Comparison of ENCODE assay signal across 10 mouse cellular contexts in genomic region chr16:24874235-24874634, GRCm38 (mm10).
DNase-seq lines count a peak whose midpoint lies in the region; ATAC-seq and TF ChIP-seq lines count a peak whose summit lies in the region.
"Had no signal": no experiment of that assay in that cellular context is flagged by ENCODE, and none has a peak within 500 bp of the region (broad histone marks: within the 10 kb centered on the region; RNA-seq: fewer than 3 reads in every experiment).

No protein-coding gene starts in this region.

- ATAC-seq in cerebellum, adult (ENCODE audit: insufficient number of reproducible peaks, low FRiP score, low TSS enrichment) = no peak
- no peak for ATAC-seq in midbrain, postnatal 0 days (ENCODE audit: low FRiP score)
- ATAC-seq in heart, postnatal 0 days (ENCODE audit: insufficient read depth, low read depth) = no peak
- peak; percentile 30 for ATAC-seq in lung, postnatal 0 days
- no peak for ATAC-seq in neural tube, embryonic 15.5 days (ENCODE audit: low FRiP score)
- no peak for ATAC-seq in forebrain, embryonic 13.5 days

- H3K4me1 ChIP-seq in midbrain, postnatal 0 days (ENCODE audit: insufficient read depth, low read length) = no peaks in the 10 kb centered on the region
- no peaks in the 10 kb centered on the region for H3K4me1 ChIP-seq in midbrain, embryonic 10.5 days
- H3K4me1 ChIP-seq in heart, postnatal 0 days (ENCODE audit: control insufficient read depth, insufficient read depth) = peaks cover 23% of the 10 kb centered on the region
- no peaks in the 10 kb centered on the region for H3K4me1 ChIP-seq in lung, postnatal 0 days (ENCODE audit: insufficient read depth, low read depth, low read length)
- H3K4me1 ChIP-seq in neural tube, embryonic 15.5 days = no peaks in the 10 kb centered on the region
- 0 out of 2 replicates have a peak, but pooled peaks cover 5% of the 10 kb centered on the region for H3K4me1 ChIP-seq in forebrain, embryonic 13.5 days
- H3K4me1 ChIP-seq: neural tube, embryonic 12.5 days had no signal

- no peaks in the 10 kb centered on the region for H3K27me3 ChIP-seq in midbrain, postnatal 0 days (ENCODE audit: insufficient read depth, low read length)
- no peaks in the 10 kb centered on the region for H3K27me3 ChIP-seq in midbrain, embryonic 10.5 days (ENCODE audit: low read depth, poor library complexity, severe bottlenecking)
- H3K27me3 ChIP-seq in heart, postnatal 0 days (ENCODE audit: control insufficient read depth, insufficient read depth, low read length) = no peaks in the 10 kb centered on the region
- H3K27me3 ChIP-seq in lung, postnatal 0 days (replicated peaks; ENCODE audit: insufficient read depth, low read length) = no peaks in the 10 kb centered on the region
- H3K27me3 ChIP-seq in neural tube, embryonic 15.5 days (replicated peaks) = no peaks in the 10 kb centered on the region
- H3K27me3 ChIP-seq in forebrain, embryonic 13.5 days = no peaks in the 10 kb centered on the region
- H3K27me3 ChIP-seq: neural tube, embryonic 12.5 days had no signal

- H3K4me3 ChIP-seq in midbrain, postnatal 0 days (ENCODE audit: low read depth, low read length) = no peak overlapping the region
- H3K4me3 ChIP-seq in midbrain, embryonic 10.5 days = no peak overlapping the region
- no peak overlapping the region for H3K4me3 ChIP-seq in heart, postnatal 0 days (ENCODE audit: low read depth, low read length)
- H3K4me3 ChIP-seq in lung, postnatal 0 days (ENCODE audit: low read depth, low read length) = no peak overlapping the region
- H3K4me3 ChIP-seq in neural tube, embryonic 15.5 days (replicated peaks) = no peak overlapping the region
- no peak overlapping the region for H3K4me3 ChIP-seq in forebrain, embryonic 13.5 days
- H3K4me3 ChIP-seq: erythroblast, embryonic 14.5 days; neural tube, embryonic 12.5 days had no signal

- 73% methylated on average over 4 of the region's 4 CpGs for WGBS in midbrain, postnatal 0 days
- 85% methylated on average over 4 of the region's 4 CpGs for WGBS in midbrain, embryonic 10.5 days
- whole genome bisulfite sequencing in heart, postnatal 0 days = 62% methylated on average over 4 of the region's 4 CpGs
- WGBS in lung, postnatal 0 days = 37% methylated on average over 4 of the region's 4 CpGs
- WGBS in neural tube, embryonic 15.5 days = 65% methylated on average over 4 of the region's 4 CpGs
- 74% methylated on average over 4 of the region's 4 CpGs for WGBS in forebrain, embryonic 13.5 days

- TF ChIP-seq EP300 in heart, postnatal 0 days (IDR thresholded peaks at IDR 0.05; ENCODE audit: low read depth) = no peak
- peak; percentile 33; the same call in 1 of the 2 replicates for TF ChIP-seq EP300 in lung, postnatal 0 days (IDR thresholded peaks at IDR 0.05)

- peaks cover 7% of the 10 kb centered on the region; the same call in 1 of the 2 replicates for H3K9me3 ChIP-seq in midbrain, postnatal 0 days (ENCODE audit: low read length)
- peaks cover 9% of the 10 kb centered on the region; the same call in 1 of the 2 replicates for H3K9me3 ChIP-seq in midbrain, embryonic 10.5 days (replicated peaks)
- peaks cover 14% of the 10 kb centered on the region for H3K9me3 ChIP-seq in heart, postnatal 0 days (replicated peaks; ENCODE audit: control insufficient read depth, low read length)
- H3K9me3 ChIP-seq in lung, postnatal 0 days (ENCODE audit: low read length) = no peaks in the 10 kb centered on the region
- H3K9me3 ChIP-seq in neural tube, embryonic 15.5 days (replicated peaks) = no peaks in the 10 kb centered on the region
- peaks cover 9% of the 10 kb centered on the region for H3K9me3 ChIP-seq in forebrain, embryonic 13.5 days (replicated peaks)

- peak; percentile 19 for DNase-seq in cerebellum, adult 11 months
- peak; percentile 35 for DNase-seq in midbrain, postnatal 0 days (ENCODE audit: low spot score)
- no peak for DNase-seq in midbrain, embryonic 10.5 days (ENCODE audit: low spot score)
- DNase-seq in heart, postnatal 0 days (ENCODE audit: low spot score) = peak; percentile 57
- peak; percentile 88 for DNase-seq in lung, postnatal 0 days (ENCODE audit: low spot score)

- no peak overlapping the region for H3K9ac ChIP-seq in midbrain, postnatal 0 days (replicated peaks; ENCODE audit: low read length, poor library complexity, severe bottlenecking)
- no peak overlapping the region for H3K9ac ChIP-seq in heart, postnatal 0 days (replicated peaks; ENCODE audit: low read depth, low read length)
- H3K9ac ChIP-seq in lung, postnatal 0 days (replicated peaks; ENCODE audit: low read depth) = no peak overlapping the region
- H3K9ac ChIP-seq in neural tube, embryonic 15.5 days (replicated peaks) = no peak overlapping the region
- no peak overlapping the region for H3K9ac ChIP-seq in forebrain, embryonic 13.5 days
- H3K9ac ChIP-seq: neural tube, embryonic 12.5 days had no signal

- peak; percentile 60 for TF ChIP-seq CTCF in midbrain, postnatal 0 days (IDR thresholded peaks at IDR 0.05)
- peak; percentile 21; the same call in 1 of the 2 replicates for TF ChIP-seq CTCF in heart, postnatal 0 days (IDR thresholded peaks at IDR 0.05; ENCODE audit: low read depth)
- peak; percentile 62 for TF ChIP-seq CTCF in lung, postnatal 0 days (IDR thresholded peaks at IDR 0.05)

- no peak overlapping the region for H3K27ac ChIP-seq in midbrain, postnatal 0 days (ENCODE audit: low read depth, low read length)
- H3K27ac ChIP-seq in midbrain, embryonic 10.5 days (replicated peaks) = no peak overlapping the region
- no peak overlapping the region for H3K27ac ChIP-seq in heart, postnatal 0 days (ENCODE audit: low read depth)
- no peak overlapping the region for H3K27ac ChIP-seq in lung, postnatal 0 days (ENCODE audit: low read length)
- no peak overlapping the region for H3K27ac ChIP-seq in neural tube, embryonic 15.5 days (replicated peaks)
- no peak overlapping the region for H3K27ac ChIP-seq in forebrain, embryonic 13.5 days
- H3K27ac ChIP-seq: neural tube, embryonic 12.5 days had no signal

- H3K36me3 ChIP-seq in midbrain, postnatal 0 days (ENCODE audit: insufficient read depth, low read length) = no peaks in the 10 kb centered on the region
- H3K36me3 ChIP-seq in midbrain, embryonic 10.5 days = peaks cover 4% of the 10 kb centered on the region; the same call in 1 of the 2 replicates
- H3K36me3 ChIP-seq in heart, postnatal 0 days (replicated peaks; ENCODE audit: control insufficient read depth, insufficient read depth, low read length) = peaks cover 12% of the 10 kb centered on the region; the same call in 1 of the 2 replicates
- no peaks in the 10 kb centered on the region for H3K36me3 ChIP-seq in lung, postnatal 0 days (ENCODE audit: insufficient read depth, low read length)
- peaks cover 5% of the 10 kb centered on the region; the same call in 1 of the 2 replicates for H3K36me3 ChIP-seq in neural tube, embryonic 15.5 days
- H3K36me3 ChIP-seq in forebrain, embryonic 13.5 days (ENCODE audit: poor library complexity, severe bottlenecking) = peaks cover 7% of the 10 kb centered on the region

- H3K4me2 ChIP-seq in midbrain, postnatal 0 days (ENCODE audit: low read depth, low read length, poor library complexity, severe bottlenecking) = no peak overlapping the region
- no peak overlapping the region for H3K4me2 ChIP-seq in heart, postnatal 0 days (ENCODE audit: low read depth, low read length)
- H3K4me2 ChIP-seq in lung, postnatal 0 days (replicated peaks; ENCODE audit: low read depth, low read length) = no peak overlapping the region
- no peak overlapping the region for H3K4me2 ChIP-seq in neural tube, embryonic 15.5 days
- H3K4me2 ChIP-seq in forebrain, embryonic 13.5 days = no peak overlapping the region
- H3K4me2 ChIP-seq: neural tube, embryonic 12.5 days had no signal
